ENCODE assay signal across 12 mouse cellular contexts in genomic region chr3:78594305-78594704, GRCm38 (mm10).
A peak's percentile ranks its signal among the peaks of the same experiment; 100 is the strongest.
DNase-seq lines count a peak whose midpoint lies in the region; ATAC-seq and TF ChIP-seq lines count a peak whose summit lies in the region.
"Had no signal": no experiment of that assay in that cellular context is flagged by ENCODE, and none has a peak within 500 bp of the region (broad histone marks: within the 10 kb centered on the region; RNA-seq: fewer than 3 reads in every experiment).

No protein-coding gene starts in this region.

- H3K36me3 ChIP-seq in hindbrain, embryonic 12.5 days, result no peaks in the 10 kb centered on the region
- H3K36me3 ChIP-seq in hindbrain, postnatal 0 days (ENCODE audit: insufficient read depth, low read length), result no peaks in the 10 kb centered on the region
- no peaks in the 10 kb centered on the region for H3K36me3 ChIP-seq in embryonic facial prominence, embryonic 12.5 days
- no peaks in the 10 kb centered on the region for H3K36me3 ChIP-seq in limb, embryonic 12.5 days

- H3K9ac ChIP-seq in hindbrain, embryonic 12.5 days, result no peak overlapping the region
- H3K9ac ChIP-seq in hindbrain, postnatal 0 days (replicated peaks; ENCODE audit: low read length), result no peak overlapping the region
- H3K9ac ChIP-seq in embryonic facial prominence, embryonic 12.5 days, result no peak overlapping the region
- H3K9ac ChIP-seq in limb, embryonic 12.5 days (replicated peaks), result no peak overlapping the region
- H3K9ac ChIP-seq: lung, embryonic 14.5 days had no signal

- WGBS in hindbrain, embryonic 12.5 days, result 63% methylated on average over 11 of the region's 11 CpGs
- WGBS in hindbrain, postnatal 0 days, result 63% methylated on average over 11 of the region's 11 CpGs
- 49% methylated on average over 11 of the region's 11 CpGs for WGBS in embryonic facial prominence, embryonic 12.5 days
- WGBS in limb, embryonic 12.5 days, result 46% methylated on average over 11 of the region's 11 CpGs

- peak; percentile 27; the same call in 1 of the 2 replicates for ATAC-seq in frontal cortex, adult (ENCODE audit: low TSS enrichment)
- ATAC-seq in hindbrain, embryonic 12.5 days (ENCODE audit: low FRiP score), result peak; percentile 36; the same call in 1 of the 2 replicates
- ATAC-seq in hindbrain, postnatal 0 days, result no peak
- no peak for ATAC-seq in embryonic facial prominence, embryonic 12.5 days (ENCODE audit: insufficient number of reproducible peaks, insufficient read depth, low FRiP score, low TSS enrichment)
- no peak for ATAC-seq in limb, embryonic 12.5 days (ENCODE audit: insufficient number of reproducible peaks, insufficient read depth, low FRiP score, low TSS enrichment, low read depth)

- H3K4me2 ChIP-seq in hindbrain, embryonic 12.5 days (replicated peaks), result no peak overlapping the region; the same call in 1 of the 2 replicates
- no peak overlapping the region for H3K4me2 ChIP-seq in hindbrain, postnatal 0 days (ENCODE audit: low read depth, low read length)
- H3K4me2 ChIP-seq in embryonic facial prominence, embryonic 12.5 days (replicated peaks), result peak overlapping the region; percentile 10
- H3K4me2 ChIP-seq in limb, embryonic 12.5 days, result peak overlapping the region; percentile 41
- H3K4me2 ChIP-seq: lung, embryonic 14.5 days had no signal

- no peak overlapping the region for H3K27ac ChIP-seq in hindbrain, embryonic 12.5 days
- H3K27ac ChIP-seq in hindbrain, postnatal 0 days, result no peak overlapping the region
- H3K27ac ChIP-seq in embryonic facial prominence, embryonic 12.5 days, result no peak overlapping the region
- no peak overlapping the region for H3K27ac ChIP-seq in limb, embryonic 12.5 days

- no peaks in the 10 kb centered on the region for H3K27me3 ChIP-seq in hindbrain, embryonic 12.5 days
- no peaks in the 10 kb centered on the region for H3K27me3 ChIP-seq in hindbrain, postnatal 0 days (ENCODE audit: insufficient read depth, low read length)
- no peaks in the 10 kb centered on the region for H3K27me3 ChIP-seq in embryonic facial prominence, embryonic 12.5 days
- peaks cover 30% of the 10 kb centered on the region for H3K27me3 ChIP-seq in limb, embryonic 12.5 days

- H3K4me1 ChIP-seq in hindbrain, embryonic 12.5 days, result peaks cover 4% of the 10 kb centered on the region; the same call in 1 of the 2 replicates
- H3K4me1 ChIP-seq in hindbrain, postnatal 0 days (ENCODE audit: insufficient read depth, low read length), result no peaks in the 10 kb centered on the region
- H3K4me1 ChIP-seq in embryonic facial prominence, embryonic 12.5 days, result no peaks in the 10 kb centered on the region
- peaks cover 14% of the 10 kb centered on the region; the same call in 1 of the 2 replicates for H3K4me1 ChIP-seq in limb, embryonic 12.5 days (replicated peaks)

- H3K9me3 ChIP-seq in hindbrain, embryonic 12.5 days (replicated peaks), result no peaks in the 10 kb centered on the region
- H3K9me3 ChIP-seq in hindbrain, postnatal 0 days (ENCODE audit: low read length), result no peaks in the 10 kb centered on the region
- H3K9me3 ChIP-seq in embryonic facial prominence, embryonic 12.5 days, result no peaks in the 10 kb centered on the region
- no peaks in the 10 kb centered on the region for H3K9me3 ChIP-seq in limb, embryonic 12.5 days

- no peak for DNase-seq in frontal cortex, postnatal 10 days (ENCODE audit: low spot score in 2 of 2)
- DNase-seq in hindbrain, postnatal 0 days (ENCODE audit: low spot score), result no peak
- no peak for DNase-seq in adrenal gland, postnatal 25 days
- DNase-seq in gastrocnemius, postnatal 10 days, result no peak
- DNase-seq: cerebellum, adult 18-20 months; heart, postnatal 36 days; kidney, postnatal 25 days had no signal

- no peak for TF ChIP-seq CTCF in hindbrain, postnatal 0 days (IDR thresholded peaks at IDR 0.05; ENCODE audit: low read depth)

- no peak overlapping the region for H3K4me3 ChIP-seq in hindbrain, embryonic 12.5 days
- no peak overlapping the region for H3K4me3 ChIP-seq in hindbrain, postnatal 0 days (ENCODE audit: low read length)
- no peak overlapping the region for H3K4me3 ChIP-seq in embryonic facial prominence, embryonic 12.5 days
- H3K4me3 ChIP-seq in limb, embryonic 12.5 days (replicated peaks), result no peak overlapping the region

Comparison
In these comparisons a context has a peak if more than half of its experiments do, and no peak if none do; other contexts are left out.
1. ATAC-seq: peak in frontal cortex, adult (single experiment) and hindbrain, embryonic 12.5 days (single experiment); none in hindbrain, postnatal 0 days (single experiment), embryonic facial prominence, embryonic 12.5 days (single experiment) and limb, embryonic 12.5 days (single experiment).
2. H3K4me2 ChIP-seq: peak in embryonic facial prominence, embryonic 12.5 days (single experiment) and limb, embryonic 12.5 days (single experiment); none in hindbrain, embryonic 12.5 days (single experiment) and hindbrain, postnatal 0 days (single experiment).